Mouse (Mus musculus) heart, adult 8-10 months (tissue): ENCODE results near the gene Mttp. TPM values are rescaled to one million over a fixed set of nuclear protein-coding genes. Genes with fewer than 3 reads are reported as not detected.
"Not testable (repeated sequence)": the region's sequence is repeated elsewhere in the genome, so short reads cannot be mapped to it uniquely, and the experiment has no call there.

ENCODE experiments used
- DNase-seq: peaks from one replicate; pipeline ENCODE4 v3.0.0; 2022; ENCODE audit warnings: low spot score
- total RNA-seq, 4 experiments: library from RNA; stranded (reverse); gene quantifications; 2 replicates each; pipeline ENCODE4 v1.2.4; 2022

Gene Mttp
- 1 to 10 TPM; 6.6 to 8.4 (median 7.4) TPM for total RNA-seq

DNA sequence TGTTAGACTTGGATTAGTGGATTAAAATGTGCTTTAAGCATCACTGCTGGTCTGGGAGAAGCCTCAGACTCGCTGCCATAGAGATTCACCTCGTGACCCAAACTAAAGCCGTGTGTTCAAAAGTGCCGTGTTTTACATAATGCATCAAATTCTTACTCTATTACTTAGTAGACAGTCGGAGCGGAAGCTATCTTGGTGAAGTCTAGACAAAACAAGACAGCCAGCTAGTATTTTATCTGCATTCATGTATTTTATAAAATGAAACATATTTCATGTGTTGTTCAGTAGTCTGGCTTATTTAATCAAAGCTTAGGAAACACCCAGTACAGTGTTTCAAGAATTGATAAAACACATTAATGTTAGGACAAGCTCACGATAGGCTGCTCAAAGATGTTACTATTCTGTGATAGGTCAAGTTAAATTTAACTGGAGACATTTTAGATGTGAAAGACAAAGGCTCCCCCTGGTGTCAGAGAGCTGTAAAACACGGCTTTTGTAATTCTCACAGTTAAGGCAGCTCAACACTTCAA lies at the start of gene Mttp:
TSS of gene Mttp (minus strand) at position 327 of the 530 bp plus-strand sequence.
- DNase-seq: peak; percentile 88

GRCm38 (mm10) chr3:138193683-138194302 lies 49.0 kb upstream of the Mttp start, which contains the start of gene 4930579F01Rik:
4930579F01Rik (minus strand) TSS chr3:138193825.
- DNase-seq: no peak

- peak; percentile 7 for DNase-seq
These were observed 47.5 kb upstream of the Mttp start for GRCm38 (mm10) chr3:138192260-138192659.

GRCm38 (mm10) chr3:138185995-138186930 lies 41.5 kb upstream of the Mttp start:
- DNase-seq: no peak

GRCm38 (mm10) chr3:138185290-138185689 lies 40.5 kb upstream of the Mttp start:
- peak; percentile 20 for DNase-seq

DNA sequence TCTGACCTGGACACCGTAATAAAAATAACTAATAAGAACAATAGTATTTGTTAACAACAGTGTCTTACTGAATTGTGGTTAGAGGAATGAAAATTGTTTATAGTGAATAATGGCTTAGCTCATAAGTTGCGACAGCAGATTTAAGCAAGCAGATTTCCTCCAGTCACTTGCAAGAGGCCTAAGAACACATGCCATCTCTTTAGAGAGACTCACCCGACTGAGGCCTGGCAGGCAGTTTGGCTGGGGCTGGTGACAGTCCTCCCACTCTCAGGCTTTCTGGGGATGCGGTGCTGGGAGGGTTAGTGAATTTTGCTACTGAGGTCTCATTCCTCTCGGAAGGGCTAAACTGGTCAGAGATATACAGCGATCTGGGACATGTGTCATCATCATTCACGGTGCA lies 38.6 kb upstream of the Mttp start:
- DNase-seq: no peak

GRCm38 (mm10) chr3:138182019-138182418 lies 37.3 kb upstream of the Mttp start:
- no peak for DNase-seq

DNA sequence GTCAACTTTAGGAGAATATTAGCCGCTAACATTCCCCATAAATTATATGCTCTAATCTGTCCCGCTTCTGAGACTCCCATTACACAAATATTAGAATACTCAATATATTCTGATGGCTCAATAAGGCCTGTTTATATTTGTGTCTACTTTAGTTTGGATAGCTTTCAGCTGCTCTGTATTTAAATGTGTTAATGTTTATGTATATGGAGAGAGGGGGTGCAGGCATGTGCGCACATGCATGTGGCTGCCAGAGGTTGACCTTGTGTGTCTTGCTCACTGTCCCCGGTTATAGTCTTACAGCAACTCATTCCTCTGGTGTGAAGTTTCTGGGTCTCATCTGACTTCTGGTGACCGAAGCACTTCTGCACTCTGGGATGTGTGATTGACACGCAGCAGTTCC lies 30.8 kb upstream of the Mttp start:
- no peak for DNase-seq

GRCm38 (mm10) chr3:138173291-138173690 lies 28.5 kb upstream of the Mttp start:
- no peak for DNase-seq

GRCm38 (mm10) chr3:138162553-138163183 lies 17.9 kb upstream of the Mttp start:
- DNase-seq: no peak

DNA sequence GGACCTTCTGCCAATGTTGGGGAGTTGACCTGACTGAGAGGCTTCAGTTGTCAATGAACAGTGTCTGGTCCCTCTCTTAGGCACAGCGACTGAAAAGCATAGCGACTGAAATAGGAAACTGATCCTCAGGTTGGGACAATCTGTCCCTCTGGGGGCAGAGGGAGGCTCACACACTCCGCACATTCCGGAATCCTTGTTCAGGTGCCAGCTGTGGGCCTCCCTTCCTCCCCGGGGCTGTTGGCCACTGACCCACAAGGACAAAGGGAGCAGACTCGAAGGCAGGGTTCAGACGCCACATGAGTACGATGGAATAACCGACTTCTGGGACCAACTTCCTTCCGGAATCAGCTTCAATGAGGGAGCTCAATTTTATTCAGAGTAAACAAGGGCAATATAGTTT lies 16.9 kb upstream of the Mttp start:
- DNase-seq: no peak

GRCm38 (mm10) chr3:138156651-138157050 lies 11.9 kb upstream of the Mttp start:
- no peak for DNase-seq

GRCm38 (mm10) chr3:138155062-138155461 lies 10.3 kb upstream of the Mttp start:
- no peak for DNase-seq

DNA sequence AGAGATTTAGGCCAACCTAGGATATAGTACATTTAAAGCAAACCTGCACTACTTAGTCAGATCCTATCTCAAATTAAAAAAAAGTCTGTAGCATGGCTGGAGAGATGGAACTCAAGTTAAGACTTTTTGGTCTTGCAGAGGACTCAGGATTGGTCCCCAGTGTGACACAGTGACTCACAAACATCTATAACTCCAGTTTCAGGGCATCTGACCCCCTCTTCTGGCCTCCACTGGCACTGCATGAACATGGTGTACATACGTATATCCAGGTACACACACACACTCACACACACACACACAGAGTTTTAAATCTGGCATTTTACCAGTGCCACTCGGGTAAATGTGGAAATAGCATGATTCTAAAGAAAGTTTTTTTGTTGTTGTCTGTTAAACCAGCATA lies 4.0 kb upstream of the Mttp start:
- DNase-seq: no peak

GRCm38 (mm10) chr3:138144060-138144641 lies 617 bp downstream of the Mttp start:
- DNase-seq: no peak

- peak; percentile 98 for DNase-seq
These were observed 1.3 kb downstream of the Mttp start, which contains the start of gene Trmt10a for GRCm38 (mm10) chr3:138143315-138144059. Trmt10a (plus strand) TSS chr3:138143448.

GRCm38 (mm10) chr3:138142733-138143314 lies 1.9 kb downstream of the Mttp start:
- no peak for DNase-seq

DNA sequence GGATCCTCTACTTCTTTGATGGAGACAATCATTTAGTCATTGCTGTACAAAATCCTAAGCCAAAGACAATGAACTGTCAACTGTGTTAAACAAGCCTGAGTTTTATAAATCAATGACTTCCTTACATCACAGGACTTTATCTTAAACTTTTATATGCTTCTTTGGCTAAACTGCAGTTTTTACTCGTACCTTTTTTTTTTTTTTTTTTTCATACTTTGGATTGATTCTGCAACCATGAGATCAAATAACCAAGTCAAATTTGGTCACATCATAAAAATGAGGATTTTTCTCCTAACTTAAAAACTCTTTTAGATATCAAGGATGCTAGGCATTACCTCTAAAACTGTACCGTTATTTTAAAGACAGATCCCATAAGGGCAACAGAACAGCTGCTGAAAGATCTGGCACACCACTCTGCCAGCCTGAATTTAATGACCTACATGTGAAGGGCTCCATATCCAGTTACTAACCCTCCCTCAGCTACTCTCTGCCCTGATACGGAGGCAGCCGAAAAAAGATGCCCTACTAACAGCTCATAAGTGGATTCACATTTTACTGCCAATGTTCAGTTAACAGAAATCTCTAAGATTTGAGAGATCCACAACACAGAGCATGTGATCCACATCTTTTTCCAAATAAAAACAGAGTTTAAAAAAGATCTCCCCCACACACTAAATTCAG lies 2.6 kb downstream of the Mttp start:
- DNase-seq: peak; percentile 55

- DNase-seq: peak; percentile 9
These were observed 5.1 kb downstream of the Mttp start for GRCm38 (mm10) chr3:138139663-138140062.

- not testable (repeated sequence) for DNase-seq
These were observed 6.6 kb downstream of the Mttp start for GRCm38 (mm10) chr3:138138146-138138545.
